Mouse (Mus musculus) embryonic facial prominence, embryonic 14.5 days (tissue): ENCODE results near the gene Snai1. TPM values are rescaled to one million over a fixed set of nuclear protein-coding genes. Genes with fewer than 3 reads are reported as not detected.

Source experiments
- ATAC-seq: fragments of 200-750 bp; cut with Nextera tagmentation; 2 replicates; pipeline ENCODE4 v1.8.0; 2017; ENCODE audit warnings: low read depth, moderate number of reproducible peaks, moderate TSS enrichment
- DNase-seq: peaks from one replicate; pipeline ENCODE4 v3.0.0-alpha.2; 2015; ENCODE audit warnings: low spot score
- H3K27ac ChIP-seq: fragments of 300-500 bp; sonication (generic); replicated peaks from 2 replicates; pipeline ENCODE4 v1.5.1; 2014; ENCODE audit warnings: low read depth, mild to moderate bottlenecking, low read length, moderate library complexity
- H3K27me3 ChIP-seq: fragments of 300-500 bp; sonication (generic); replicated peaks from 2 replicates; pipeline ENCODE4 v1.6.1; 2014; ENCODE audit warnings: low read length; ENCODE audit not compliant: control insufficient read depth, insufficient read depth
- H3K36me3 ChIP-seq: fragments of 300-500 bp; sonication (generic); 2 replicates; pipeline ENCODE4 v1.6.1; 2014; ENCODE audit warnings: low read length, mixed read lengths; ENCODE audit not compliant: control insufficient read depth, insufficient read depth
- H3K4me1 ChIP-seq: fragments of 300-500 bp; sonication (generic); 2 replicates; pipeline ENCODE4 v1.6.1; 2014; ENCODE audit warnings: antibody characterized with exemption, low read length; ENCODE audit not compliant: control insufficient read depth, insufficient read depth
- H3K4me2 ChIP-seq: fragments of 300-500 bp; sonication (generic); 2 replicates; pipeline ENCODE4 v1.6.1; 2014; ENCODE audit warnings: low read depth, mild to moderate bottlenecking, low read length, moderate library complexity, mixed read lengths
- H3K4me3 ChIP-seq: fragments of 300-500 bp; sonication (generic); 2 replicates; pipeline ENCODE4 v1.5.1; 2014; ENCODE audit warnings: low read depth, mild to moderate bottlenecking, low read length
- H3K9ac ChIP-seq: fragments of 300-500 bp; sonication (generic); 2 replicates; pipeline ENCODE4 v1.6.1; 2014; ENCODE audit warnings: low read depth, mild to moderate bottlenecking, low read length, moderate library complexity, mixed read lengths
- H3K9me3 ChIP-seq: fragments of 300-500 bp; sonication (generic); 2 replicates; pipeline ENCODE4 v1.6.1; 2016; ENCODE audit warnings: low read length; ENCODE audit not compliant: control insufficient read depth
- WGBS: fragments of 180-500 bp; shearing (Covaris S2); extraction: QIAGEN DNeasy Blood & Tissue Kit; methylation state at CpG from one replicate; pipeline ENCODE4 v1.1.7; 2014; 5-methylcytosine and 5-hydroxymethylcytosine counted together
- polyA plus RNA-seq: library from polyadenylated mRNA; unstranded; fragments of >200 nt; fragmentation: Nextera tagmentation; extraction: Ambion mirVana; gene quantifications from 2 replicates; pipeline ENCODE4 v1.2.1, GENCODE M21; 2014

Gene Snai1
- polyA plus RNA-seq, 1 experiment from 2014 or later: 64.1 TPM

DNA sequence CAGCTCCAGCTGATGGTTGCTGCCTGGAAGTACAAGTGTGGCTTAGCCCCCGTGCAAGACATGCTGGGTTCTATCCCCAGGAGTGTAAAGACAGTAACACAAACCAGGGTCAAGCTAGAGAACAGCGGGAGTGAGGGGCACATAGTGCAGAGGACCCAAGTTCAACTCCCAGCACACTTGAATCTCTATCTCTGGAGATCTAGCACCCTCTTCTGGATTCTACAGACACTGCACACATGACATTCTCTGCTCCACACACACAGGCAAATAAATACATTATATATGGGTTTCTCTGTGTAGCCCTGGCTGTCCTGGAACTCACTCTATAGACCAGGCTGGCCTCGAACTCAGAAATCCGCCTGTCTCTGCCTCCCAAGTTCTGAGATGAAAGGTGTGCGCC lies 25.0 kb upstream of the Snai1 start:
- no peak for ATAC-seq
- Histone ChIP-seq H3K4me2 (no peak overlapping the region), H3K4me3 (no peak overlapping the region), H3K4me1 (no peaks in the 10 kb centered on the region), H3K27me3 (no peaks in the 10 kb centered on the region), H3K27ac (no peak overlapping the region), H3K36me3 (peaks cover 96% of the 10 kb centered on the region), H3K9ac (no peak overlapping the region), H3K9me3 (no peaks in the 10 kb centered on the region)
- no peak for DNase-seq
- 91% methylated on average over 5 of the region's 5 CpGs for WGBS

DNA sequence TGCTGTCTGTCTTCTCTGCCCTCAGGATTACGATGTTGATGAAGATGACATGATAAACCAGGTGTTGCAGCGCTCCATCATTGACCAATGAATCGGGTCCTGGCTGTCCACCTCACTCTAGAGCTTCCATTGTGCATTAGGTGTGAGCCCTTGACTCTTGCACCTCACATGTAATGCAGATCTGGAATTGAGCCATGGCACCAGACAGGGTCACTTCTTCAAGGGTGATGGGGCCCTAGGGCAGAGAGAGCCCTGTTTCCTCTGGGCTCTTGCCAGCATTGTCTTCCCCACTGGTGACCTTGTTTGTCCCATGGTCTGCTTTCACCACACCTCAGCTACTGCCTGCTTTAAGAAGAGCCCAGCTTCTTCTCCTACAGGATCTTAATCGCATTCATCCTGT lies 23.4 kb upstream of the Snai1 start:
- Histone ChIP-seq H3K9ac (no peak overlapping the region), H3K4me3 (no peak overlapping the region), H3K27me3 (no peaks in the 10 kb centered on the region), H3K36me3 (peaks cover 87% of the 10 kb centered on the region), H3K9me3 (no peaks in the 10 kb centered on the region), H3K4me2 (no peak overlapping the region), H3K27ac (no peak overlapping the region), H3K4me1 (no peaks in the 10 kb centered on the region)
- DNase-seq (no peak), ATAC-seq (no peak)
- 94% methylated on average over 4 of the region's 4 CpGs for WGBS

DNA sequence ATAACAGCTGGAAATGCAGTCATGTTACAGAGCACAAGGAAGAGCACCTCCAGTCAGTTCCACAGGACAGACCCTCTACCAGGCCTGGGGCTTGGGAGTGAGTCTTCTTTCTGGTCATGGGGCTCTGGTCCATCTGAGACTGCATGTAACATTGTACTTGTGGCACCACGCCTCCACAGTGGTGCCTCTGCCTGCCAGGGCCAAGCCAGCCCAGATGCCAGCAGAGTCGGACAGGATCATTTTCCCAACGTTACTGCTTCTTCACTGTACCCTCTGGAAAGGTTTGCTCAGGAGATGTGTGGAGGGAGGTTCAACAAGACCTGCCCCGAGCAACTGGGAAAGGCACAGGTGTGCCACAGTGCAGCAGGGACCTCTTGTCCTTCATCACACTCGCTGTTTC lies 22.3 kb upstream of the Snai1 start:
- peaks cover 81% of the 10 kb centered on the region for H3K36me3 ChIP-seq

DNA sequence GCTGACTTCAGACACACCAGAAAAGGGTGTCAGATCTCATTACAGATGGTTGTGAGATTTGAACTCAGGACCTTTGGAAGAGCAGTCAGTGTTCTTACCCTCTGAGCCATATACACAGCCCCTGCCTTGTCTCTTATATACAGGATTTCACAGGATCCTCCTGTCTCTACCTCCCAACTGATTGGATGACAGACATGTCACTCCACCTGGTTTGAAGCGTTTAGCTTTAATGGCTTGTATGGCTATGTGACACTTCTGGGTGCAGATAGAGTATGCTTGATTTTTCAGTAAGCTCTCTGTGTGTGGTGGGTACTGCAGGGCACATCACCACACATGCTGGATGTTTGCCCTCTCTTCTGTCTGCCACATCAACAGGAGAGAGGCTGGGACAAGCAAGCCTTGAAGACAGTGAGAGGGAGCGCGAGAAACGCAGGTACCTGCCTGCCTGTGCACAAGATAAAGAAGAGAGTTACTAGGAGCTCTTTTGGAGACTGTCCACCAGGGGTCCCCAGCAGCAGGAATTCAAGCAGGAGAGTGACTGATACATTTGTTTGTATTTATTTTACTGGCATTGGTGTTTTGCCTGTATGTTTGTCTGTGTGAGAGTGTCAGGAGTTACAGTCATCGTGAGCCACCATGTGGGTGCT lies 18.3 kb upstream of the Snai1 start:
- Histone ChIP-seq H3K9ac (no peak overlapping the region), H3K4me1 (no peaks in the 10 kb centered on the region), H3K27me3 (no peaks in the 10 kb centered on the region), H3K36me3 (peaks cover 42% of the 10 kb centered on the region), H3K4me2 (no peak overlapping the region), H3K4me3 (no peak overlapping the region), H3K9me3 (no peaks in the 10 kb centered on the region), H3K27ac (no peak overlapping the region)
- DNase-seq (no peak), ATAC-seq (no peak)
- WGBS: 76% methylated on average over 5 of the region's 5 CpGs

More for the DNA sequence above, 22.3 kb upstream of the Snai1 start:
- Histone ChIP-seq H3K4me3 (no peak overlapping the region), H3K9me3 (no peaks in the 10 kb centered on the region), H3K27ac (no peak overlapping the region), H3K9ac (no peak overlapping the region), H3K4me1 (no peaks in the 10 kb centered on the region), H3K4me2 (no peak overlapping the region), H3K27me3 (no peaks in the 10 kb centered on the region)
- DNase-seq (no peak), ATAC-seq (no peak)
- WGBS: 84% methylated on average over 4 of the region's 5 CpGs

DNA sequence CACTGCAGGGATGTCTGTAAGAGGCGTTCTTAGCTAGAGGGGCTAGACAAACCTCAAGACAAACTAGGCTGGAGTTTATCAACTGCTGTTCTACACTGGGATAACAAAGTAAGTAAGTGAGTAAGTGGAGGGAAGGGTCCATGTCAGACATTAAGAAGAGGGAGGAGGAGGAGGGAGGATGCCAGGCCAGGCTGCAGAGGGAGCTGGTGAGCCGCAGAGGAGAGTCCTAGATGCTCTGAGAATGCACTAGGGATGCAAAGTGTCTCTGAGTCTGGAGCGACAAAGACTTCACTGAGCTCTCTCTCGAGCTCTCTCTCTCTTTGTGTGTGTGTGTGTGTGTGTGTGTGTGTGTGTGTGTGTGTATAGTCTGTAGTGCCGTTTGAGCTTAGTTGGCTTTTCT lies 9.7 kb upstream of the Snai1 start:
- WGBS: 11% methylated on average over 5 of the region's 5 CpGs
- no peak for ATAC-seq

DNA sequence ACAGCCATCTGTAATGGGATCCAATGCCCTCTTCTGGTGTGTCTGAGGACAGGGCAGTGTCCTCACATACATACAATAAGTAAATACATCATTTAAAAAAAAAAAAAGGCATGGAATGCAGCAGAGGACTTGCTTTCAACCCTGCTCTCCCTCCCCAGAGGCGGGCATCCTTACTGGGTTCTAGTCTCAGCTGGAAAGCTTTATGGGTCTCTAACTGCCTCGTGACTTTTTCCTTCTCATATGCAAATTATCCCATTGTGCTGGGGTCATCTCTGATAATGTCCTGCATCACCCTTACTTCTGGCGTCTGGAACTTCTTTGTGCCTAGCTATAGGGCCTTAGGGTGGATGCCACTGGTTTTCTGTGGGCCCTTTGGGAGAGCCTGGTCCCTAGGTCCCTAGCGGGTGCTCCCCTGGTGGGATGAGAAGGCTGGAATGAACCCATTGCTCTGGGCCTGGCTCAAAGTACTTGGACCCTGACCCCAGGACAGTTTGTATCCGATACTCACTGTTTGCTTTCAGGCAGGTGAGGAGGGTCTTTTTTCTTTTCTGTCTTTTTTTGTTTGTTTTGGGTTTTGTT lies 8.0 kb upstream of the Snai1 start:
- Histone ChIP-seq H3K36me3 (no peaks in the 10 kb centered on the region), H3K4me2 (no peak overlapping the region), H3K4me3 (no peak overlapping the region), H3K27ac (no peak overlapping the region), H3K4me1 (no peaks in the 10 kb centered on the region), H3K9me3 (no peaks in the 10 kb centered on the region), H3K9ac (no peak overlapping the region), H3K27me3 (no peaks in the 10 kb centered on the region)
- WGBS: 51% methylated on average over 5 of the region's 5 CpGs
- DNase-seq (no peak), ATAC-seq (no peak)

More for the DNA sequence above, 9.7 kb upstream of the Snai1 start:
- Histone ChIP-seq H3K27me3 (no peaks in the 10 kb centered on the region), H3K4me3 (no peak overlapping the region), H3K4me1 (no peaks in the 10 kb centered on the region), H3K9ac (no peak overlapping the region), H3K36me3 (no peaks in the 10 kb centered on the region), H3K4me2 (no peak overlapping the region), H3K9me3 (no peaks in the 10 kb centered on the region), H3K27ac (no peak overlapping the region)
- peak; percentile 16 for DNase-seq

DNA sequence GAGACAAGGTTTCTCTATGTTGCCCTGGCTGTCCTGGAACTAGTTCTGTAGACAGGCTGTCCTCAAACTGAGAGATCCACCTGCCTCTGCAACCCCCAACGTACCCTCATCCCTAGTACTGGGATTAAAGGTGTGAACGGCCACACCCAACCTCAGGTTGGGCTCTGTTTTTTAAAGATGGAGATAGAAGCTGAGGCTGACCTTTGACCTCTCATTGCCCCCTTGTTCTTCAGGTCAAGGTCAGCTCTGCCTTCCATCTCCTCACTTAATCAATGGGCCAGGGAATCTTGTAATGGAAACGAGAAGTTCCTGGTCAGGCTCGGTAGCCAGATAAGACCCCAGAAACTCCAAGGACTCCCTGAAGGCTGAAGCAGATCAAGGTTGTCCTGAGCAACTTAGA lies 7.5 kb upstream of the Snai1 start:
- no peak overlapping the region for H3K4me3 ChIP-seq
- H3K4me1 ChIP-seq: no peaks in the 10 kb centered on the region
- no peaks in the 10 kb centered on the region for H3K27me3 ChIP-seq
- no peak overlapping the region for H3K4me2 ChIP-seq
- H3K9me3 ChIP-seq: no peaks in the 10 kb centered on the region
- no peak overlapping the region for H3K9ac ChIP-seq
- DNase-seq (no peak), ATAC-seq (no peak)
- no peaks in the 10 kb centered on the region for H3K36me3 ChIP-seq
- H3K27ac ChIP-seq: no peak overlapping the region
- WGBS: 75% methylated on average over 4 of the region's 4 CpGs

DNA sequence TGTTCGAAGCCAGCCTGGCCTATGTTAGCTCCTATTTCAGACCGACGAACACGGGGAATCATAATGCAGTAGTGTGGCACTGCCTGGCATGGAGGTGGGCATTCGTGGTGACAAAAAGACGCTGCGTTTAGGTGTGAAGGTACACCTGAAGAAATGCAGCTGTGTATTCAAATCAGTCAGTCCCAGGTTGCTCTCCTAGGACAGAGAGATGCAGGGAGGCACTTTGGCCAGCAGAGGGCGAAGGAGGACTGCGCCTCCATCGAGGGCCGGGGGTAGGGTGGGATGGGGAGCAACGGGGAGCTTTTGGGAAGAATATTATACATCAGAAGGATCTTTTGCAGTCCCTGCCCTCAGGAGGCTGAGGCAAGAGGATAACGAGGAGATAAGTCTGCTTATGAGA lies 5.9 kb upstream of the Snai1 start:
- Histone ChIP-seq H3K36me3 (no peaks in the 10 kb centered on the region), H3K9me3 (no peaks in the 10 kb centered on the region), H3K4me3 (no peak overlapping the region), H3K27me3 (peaks cover 10% of the 10 kb centered on the region), H3K4me1 (no peaks in the 10 kb centered on the region), H3K27ac (no peak overlapping the region), H3K4me2 (no peak overlapping the region; the same call in 1 of the 2 replicates), H3K9ac (no peak overlapping the region)
- peak; percentile 16 for DNase-seq
- 18% methylated on average over 13 of the region's 13 CpGs for WGBS
- ATAC-seq: 0 out of 2 replicates have a peak, but pooled peaks have one; percentile 35

DNA sequence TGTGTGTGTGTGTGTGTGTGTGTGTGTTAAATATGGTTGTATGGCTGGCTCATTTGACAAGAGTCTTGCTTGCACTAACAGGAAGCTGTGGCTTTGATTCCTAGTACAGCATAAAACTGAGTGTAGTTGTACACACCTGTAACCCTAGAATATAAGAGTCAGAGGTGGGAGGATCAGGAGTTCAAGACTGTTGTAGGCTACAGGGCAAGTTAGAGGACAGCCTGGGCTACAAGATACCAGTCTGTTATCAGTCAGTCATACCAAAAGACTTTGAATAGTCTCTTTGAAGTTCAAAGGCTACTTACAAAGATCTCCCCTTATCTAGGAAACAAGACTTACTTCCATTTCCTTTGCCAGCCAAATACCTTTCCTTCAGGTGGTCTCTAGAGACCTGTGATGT lies 4.1 kb upstream of the Snai1 start:
- no peaks in the 10 kb centered on the region for H3K9me3 ChIP-seq
- peaks cover 2% of the 10 kb centered on the region; the same call in 1 of the 2 replicates for H3K36me3 ChIP-seq
- no peak overlapping the region for H3K27ac ChIP-seq
- ATAC-seq (no peak), DNase-seq (no peak)
- H3K4me1 ChIP-seq: no peaks in the 10 kb centered on the region
- no peak overlapping the region for H3K4me2 ChIP-seq
- no peak overlapping the region for H3K4me3 ChIP-seq
- H3K9ac ChIP-seq: no peak overlapping the region
- H3K27me3 ChIP-seq: peaks cover 16% of the 10 kb centered on the region
